Mouse (Mus musculus) C2C12 (cell line): Measurements from ENCODE around the gene Foxred2.

Experiments used
- CEBPB ChIP-seq: IDR thresholded peaks from one replicate; pipeline ENCODE4 v1.6.1; 2011; ENCODE audit warnings: low read depth, mild to moderate bottlenecking, control low read depth, moderate library complexity
- CTCF ChIP-seq: IDR thresholded peaks from one replicate; pipeline ENCODE4 v1.5.1; 2011; ENCODE audit not compliant: control insufficient read depth, insufficient read depth, insufficient read length
- FOSL1 ChIP-seq: IDR thresholded peaks from one replicate; pipeline ENCODE4 v1.8.0; 2011; ENCODE audit warnings: mild to moderate bottlenecking, low read length; ENCODE audit not compliant: poor library complexity, insufficient read depth, severe bottlenecking
- MAX ChIP-seq: IDR thresholded peaks from one replicate; pipeline ENCODE4 v1.6.1; 2011; ENCODE audit warnings: mild to moderate bottlenecking, control low read depth
- MYOD1 ChIP-seq: IDR thresholded peaks from one replicate; pipeline ENCODE4 v1.6.1; 2011; ENCODE audit warnings: low read depth; ENCODE audit not compliant: control insufficient read depth, insufficient read length
- MYOG ChIP-seq: IDR thresholded peaks from one replicate; pipeline ENCODE4 v1.6.1; 2011; ENCODE audit not compliant: control insufficient read depth, insufficient read length; ENCODE audit errors: extremely low read depth
- USF1 ChIP-seq: IDR thresholded peaks from one replicate; pipeline ENCODE4 v1.6.1; 2011; ENCODE audit warnings: low read depth, mild to moderate bottlenecking, control low read depth, moderate library complexity

- TF ChIP-seq MYOD1, result no peak
- TF ChIP-seq CTCF, result no peak
- TF ChIP-seq USF1, result no peak
- TF ChIP-seq FOSL1, result no peak
- no peak for TF ChIP-seq MAX
- no peak for TF ChIP-seq CEBPB
- no peak for TF ChIP-seq MYOG
Measured at GRCm38 (mm10) chr15:77921636-77922035, 34.9 kb downstream of the Foxred2 start.
